Mouse (Mus musculus): ENCODE results near the gene Bend6. TPM values are rescaled to one million over a fixed set of nuclear protein-coding genes. Genes with fewer than 3 reads are reported as not detected.

Gene Bend6
- polyA plus RNA-seq, 1 experiment from 2014 or later, result 2.4 TPM

GRCm38 (mm10) chr1:33922975-33923374 is 15.4 kb upstream of the Bend6 start:
- Histone ChIP-seq H3K36me3 (ENCODE audit: control insufficient read depth, insufficient read depth, low read length) (no peaks in the 10 kb centered on the region), H3K9me3 (ENCODE audit: control insufficient read depth, low read length) (no peaks in the 10 kb centered on the region), H3K4me1 (replicated peaks; ENCODE audit: control insufficient read depth, insufficient read depth, low read length) (no peaks in the 10 kb centered on the region), H3K9ac (ENCODE audit: low read depth, low read length) (no peak overlapping the region), H3K4me3 (ENCODE audit: low read depth, low read length) (no peak overlapping the region), H3K27me3 (replicated peaks; ENCODE audit: control insufficient read depth, insufficient read depth, low read length) (no peaks in the 10 kb centered on the region), H3K4me2 (no peak overlapping the region), H3K27ac (ENCODE audit: low read depth, low read length) (no peak overlapping the region)
- DNase-seq (ENCODE audit: low spot score) (no peak), ATAC-seq (replicated peaks; ENCODE audit: low FRiP score) (no peak)
- WGBS, result 76% methylated on average over 7 of the region's 7 CpGs

GRCm38 (mm10) chr1:33916554-33916953 is 8.9 kb upstream of the Bend6 start:
- Histone ChIP-seq H3K4me3 (ENCODE audit: low read depth, low read length) (no peak overlapping the region), H3K9me3 (ENCODE audit: control insufficient read depth, low read length) (no peaks in the 10 kb centered on the region), H3K9ac (ENCODE audit: low read depth, low read length) (no peak overlapping the region), H3K4me1 (replicated peaks; ENCODE audit: control insufficient read depth, insufficient read depth, low read length) (no peaks in the 10 kb centered on the region), H3K27ac (ENCODE audit: low read depth, low read length) (no peak overlapping the region), H3K36me3 (ENCODE audit: control insufficient read depth, insufficient read depth, low read length) (no peaks in the 10 kb centered on the region), H3K27me3 (replicated peaks; ENCODE audit: control insufficient read depth, insufficient read depth, low read length) (0 out of 2 replicates have a peak, but pooled peaks cover 3% of the 10 kb centered on the region), H3K4me2 (no peak overlapping the region)
- no peak for DNase-seq (ENCODE audit: low spot score)
- no peak for ATAC-seq (replicated peaks; ENCODE audit: low FRiP score)
- WGBS, result 82% methylated on average over 5 of the region's 5 CpGs

GRCm38 (mm10) chr1:33911589-33911988 is 4.0 kb upstream of the Bend6 start:
- H3K27me3 ChIP-seq (replicated peaks; ENCODE audit: control insufficient read depth, insufficient read depth, low read length), result peaks cover 44% of the 10 kb centered on the region
- 72% methylated on average over 8 of the region's 8 CpGs for WGBS
- no peak for DNase-seq (ENCODE audit: low spot score)
- no peak overlapping the region for H3K27ac ChIP-seq (ENCODE audit: low read depth, low read length)
- H3K4me2 ChIP-seq, result no peak overlapping the region
- no peak overlapping the region for H3K9ac ChIP-seq (ENCODE audit: low read depth, low read length)
- no peaks in the 10 kb centered on the region for H3K36me3 ChIP-seq (ENCODE audit: control insufficient read depth, insufficient read depth, low read length)
- no peaks in the 10 kb centered on the region for H3K9me3 ChIP-seq (ENCODE audit: control insufficient read depth, low read length)
- H3K4me1 ChIP-seq (replicated peaks; ENCODE audit: control insufficient read depth, insufficient read depth, low read length), result peaks cover 3% of the 10 kb centered on the region; the same call in 1 of the 2 replicates
- ATAC-seq (replicated peaks; ENCODE audit: low FRiP score), result no peak
- no peak overlapping the region for H3K4me3 ChIP-seq (ENCODE audit: low read depth, low read length)

GRCm38 (mm10) chr1:33908191-33908962 is 761 bp upstream of the Bend6 start, which contains the start of gene Dst:
TSS of gene Dst (plus strand) at chr1:33908225.
- no peaks in the 10 kb centered on the region for H3K9me3 ChIP-seq (ENCODE audit: control insufficient read depth, low read length)
- no peak for ATAC-seq (replicated peaks; ENCODE audit: low FRiP score)
- peak within 1 kb of the TSS; percentile 64 for H3K4me3 ChIP-seq (ENCODE audit: low read depth, low read length)
- peak within 1 kb of the TSS; percentile 81 for H3K4me2 ChIP-seq
- H3K27me3 ChIP-seq (replicated peaks; ENCODE audit: control insufficient read depth, insufficient read depth, low read length), result peaks cover 67% of the 10 kb centered on the region
- H3K27ac ChIP-seq (ENCODE audit: low read depth, low read length), result no peak within 1 kb of the TSS
- WGBS, result 3% methylated on average over 44 of the region's 44 CpGs
- H3K36me3 ChIP-seq (ENCODE audit: control insufficient read depth, insufficient read depth, low read length), result no peaks in the 10 kb centered on the region
- peak within 1 kb of the TSS; percentile 56 for H3K9ac ChIP-seq (ENCODE audit: low read depth, low read length)
- peak; percentile 41 for DNase-seq (ENCODE audit: low spot score)
- H3K4me1 ChIP-seq (replicated peaks; ENCODE audit: control insufficient read depth, insufficient read depth, low read length), result peaks cover 3% of the 10 kb centered on the region; the same call in 1 of the 2 replicates

GRCm38 (mm10) chr1:33906927-33907326 is 689 bp downstream of the Bend6 start:
- 3% methylated on average over 20 of the region's 20 CpGs for WGBS
- H3K9ac ChIP-seq (ENCODE audit: low read depth, low read length), result no peak overlapping the region
- peak overlapping the region; percentile 64 for H3K4me3 ChIP-seq (ENCODE audit: low read depth, low read length)
- H3K27me3 ChIP-seq (replicated peaks; ENCODE audit: control insufficient read depth, insufficient read depth, low read length), result peaks cover 70% of the 10 kb centered on the region
- ATAC-seq (replicated peaks; ENCODE audit: low FRiP score), result peak; percentile 16; the same call in 1 of the 2 replicates
- peak overlapping the region; percentile 81 for H3K4me2 ChIP-seq
- no peak overlapping the region for H3K27ac ChIP-seq (ENCODE audit: low read depth, low read length)
- DNase-seq (ENCODE audit: low spot score), result no peak
- no peaks in the 10 kb centered on the region for H3K36me3 ChIP-seq (ENCODE audit: control insufficient read depth, insufficient read depth, low read length)
- no peaks in the 10 kb centered on the region for H3K9me3 ChIP-seq (ENCODE audit: control insufficient read depth, low read length)
- peaks cover 3% of the 10 kb centered on the region; the same call in 1 of the 2 replicates for H3K4me1 ChIP-seq (replicated peaks; ENCODE audit: control insufficient read depth, insufficient read depth, low read length)

- Histone ChIP-seq H3K9me3 (ENCODE audit: control insufficient read depth, low read length) (no peaks in the 10 kb centered on the region), H3K27me3 (replicated peaks; ENCODE audit: control insufficient read depth, insufficient read depth, low read length) (peaks cover 69% of the 10 kb centered on the region), H3K36me3 (ENCODE audit: control insufficient read depth, insufficient read depth, low read length) (no peaks in the 10 kb centered on the region), H3K4me2 (peak overlapping the region; percentile 20; the same call in 1 of the 2 replicates), H3K27ac (ENCODE audit: low read depth, low read length) (no peak overlapping the region), H3K9ac (ENCODE audit: low read depth, low read length) (no peak overlapping the region), H3K4me3 (ENCODE audit: low read depth, low read length) (no peak overlapping the region), H3K4me1 (replicated peaks; ENCODE audit: control insufficient read depth, insufficient read depth, low read length) (peaks cover 3% of the 10 kb centered on the region; the same call in 1 of the 2 replicates)
- WGBS, result 26% methylated on average over 10 of the region's 10 CpGs
- DNase-seq (ENCODE audit: low spot score), result no peak
- ATAC-seq (replicated peaks; ENCODE audit: low FRiP score), result no peak
Observed at GRCm38 (mm10) chr1:33906216-33906615, 1.4 kb downstream of the Bend6 start.

- Histone ChIP-seq H3K27ac (ENCODE audit: low read depth, low read length) (no peak overlapping the region), H3K4me1 (replicated peaks; ENCODE audit: control insufficient read depth, insufficient read depth, low read length) (no peaks in the 10 kb centered on the region; the same call in 1 of the 2 replicates), H3K9me3 (ENCODE audit: control insufficient read depth, low read length) (no peaks in the 10 kb centered on the region), H3K4me3 (ENCODE audit: low read depth, low read length) (no peak overlapping the region), H3K9ac (ENCODE audit: low read depth, low read length) (no peak overlapping the region), H3K36me3 (ENCODE audit: control insufficient read depth, insufficient read depth, low read length) (no peaks in the 10 kb centered on the region), H3K4me2 (no peak overlapping the region), H3K27me3 (replicated peaks; ENCODE audit: control insufficient read depth, insufficient read depth, low read length) (peaks cover 47% of the 10 kb centered on the region)
- no peak for DNase-seq (ENCODE audit: low spot score)
- ATAC-seq (replicated peaks; ENCODE audit: low FRiP score), result no peak
- 20% methylated on average over 9 of the region's 9 CpGs for WGBS
Observed at GRCm38 (mm10) chr1:33903587-33903986, 4.0 kb downstream of the Bend6 start.

- Histone ChIP-seq H3K4me1 (replicated peaks; ENCODE audit: control insufficient read depth, insufficient read depth, low read length) (no peaks in the 10 kb centered on the region), H3K4me2 (no peak overlapping the region), H3K36me3 (ENCODE audit: control insufficient read depth, insufficient read depth, low read length) (no peaks in the 10 kb centered on the region), H3K4me3 (ENCODE audit: low read depth, low read length) (no peak overlapping the region), H3K27me3 (replicated peaks; ENCODE audit: control insufficient read depth, insufficient read depth, low read length) (peaks cover 19% of the 10 kb centered on the region), H3K9me3 (ENCODE audit: control insufficient read depth, low read length) (no peaks in the 10 kb centered on the region), H3K27ac (ENCODE audit: low read depth, low read length) (no peak overlapping the region), H3K9ac (ENCODE audit: low read depth, low read length) (no peak overlapping the region)
- 72% methylated on average over 8 of the region's 8 CpGs for WGBS
- DNase-seq (ENCODE audit: low spot score) (no peak), ATAC-seq (replicated peaks; ENCODE audit: low FRiP score) (no peak)
Observed at GRCm38 (mm10) chr1:33900175-33900574, 7.4 kb downstream of the Bend6 start.

GRCm38 (mm10) chr1:33898373-33898772 is 9.2 kb downstream of the Bend6 start:
- DNase-seq (ENCODE audit: low spot score) (no peak), ATAC-seq (replicated peaks; ENCODE audit: low FRiP score) (no peak)
- WGBS, result 84% methylated on average over 6 of the region's 6 CpGs
- peaks cover 5% of the 10 kb centered on the region; the same call in 1 of the 2 replicates for H3K27me3 ChIP-seq (replicated peaks; ENCODE audit: control insufficient read depth, insufficient read depth, low read length)
- H3K4me3 ChIP-seq (ENCODE audit: low read depth, low read length), result no peak overlapping the region
- no peak overlapping the region for H3K9ac ChIP-seq (ENCODE audit: low read depth, low read length)
- H3K4me2 ChIP-seq, result no peak overlapping the region
- no peaks in the 10 kb centered on the region for H3K36me3 ChIP-seq (ENCODE audit: control insufficient read depth, insufficient read depth, low read length)
- no peaks in the 10 kb centered on the region for H3K4me1 ChIP-seq (replicated peaks; ENCODE audit: control insufficient read depth, insufficient read depth, low read length)
- no peaks in the 10 kb centered on the region for H3K9me3 ChIP-seq (ENCODE audit: control insufficient read depth, low read length)
- H3K27ac ChIP-seq (ENCODE audit: low read depth, low read length), result no peak overlapping the region

Measured in liver, embryonic 11.5 days (tissue).